Mouse (Mus musculus) kidney, embryonic 16.5 days (tissue): ENCODE measurements around the gene Iars2. TPM values are rescaled to one million over a fixed set of nuclear protein-coding genes. Genes with fewer than 3 reads are reported as not detected.

ENCODE experiments used
- ATAC-seq: fragments of 200-750 bp; cut with Nextera tagmentation; 2 replicates; pipeline ENCODE4 v1.8.0; 2017; ENCODE audit warnings: moderate TSS enrichment; ENCODE audit not compliant: low FRiP score, low TSS enrichment
- H3K27ac ChIP-seq: fragments of 300-500 bp; sonication (generic); 2 replicates; pipeline ENCODE4 v1.5.1; 2014; ENCODE audit warnings: low read length
- H3K27me3 ChIP-seq: fragments of 300-500 bp; sonication (generic); 2 replicates; pipeline ENCODE4 v1.6.1; 2014; ENCODE audit warnings: low read length, control low read depth, mixed read lengths; ENCODE audit not compliant: insufficient read depth
- H3K36me3 ChIP-seq: fragments of 300-500 bp; sonication (generic); 2 replicates; pipeline ENCODE4 v1.6.1; 2014; ENCODE audit warnings: low read length, control low read depth, mixed read lengths; ENCODE audit not compliant: insufficient read depth
- H3K4me1 ChIP-seq: fragments of 300-500 bp; sonication (generic); 2 replicates; pipeline ENCODE4 v1.6.1; 2014; ENCODE audit warnings: low read length, control low read depth, mixed read lengths; ENCODE audit not compliant: insufficient read depth
- H3K4me2 ChIP-seq: fragments of 300-500 bp; sonication (generic); replicated peaks from 2 replicates; pipeline ENCODE4 v1.6.1; 2014; ENCODE audit warnings: low read depth, low read length
- H3K4me3 ChIP-seq: fragments of 300-500 bp; sonication (generic); 2 replicates; pipeline ENCODE4 v1.5.1; 2014; ENCODE audit warnings: mild to moderate bottlenecking, low read length
- H3K9ac ChIP-seq: fragments of 300-500 bp; sonication (generic); replicated peaks from 2 replicates; pipeline ENCODE4 v1.6.1; 2014; ENCODE audit warnings: low read length
- H3K9me3 ChIP-seq: fragments of 300-500 bp; sonication (generic); 2 replicates; pipeline ENCODE4 v1.6.1; 2016; ENCODE audit warnings: low read length, control low read depth
- WGBS: fragments of 180-500 bp; shearing (Covaris S2); extraction: QIAGEN DNeasy Blood & Tissue Kit; methylation state at CpG from one replicate; pipeline ENCODE4 v1.1.7; 2014; 5-methylcytosine and 5-hydroxymethylcytosine counted together
- polyA plus RNA-seq: library from polyadenylated mRNA; unstranded; fragments of >200 nt; fragmentation: Nextera tagmentation; extraction: Ambion mirVana; gene quantifications from 2 replicates; pipeline ENCODE4 v1.2.1, GENCODE M21; 2015

The Iars2 gene
- polyA plus RNA-seq, 1 experiment from 2014 or later: 35.2 TPM

DNA sequence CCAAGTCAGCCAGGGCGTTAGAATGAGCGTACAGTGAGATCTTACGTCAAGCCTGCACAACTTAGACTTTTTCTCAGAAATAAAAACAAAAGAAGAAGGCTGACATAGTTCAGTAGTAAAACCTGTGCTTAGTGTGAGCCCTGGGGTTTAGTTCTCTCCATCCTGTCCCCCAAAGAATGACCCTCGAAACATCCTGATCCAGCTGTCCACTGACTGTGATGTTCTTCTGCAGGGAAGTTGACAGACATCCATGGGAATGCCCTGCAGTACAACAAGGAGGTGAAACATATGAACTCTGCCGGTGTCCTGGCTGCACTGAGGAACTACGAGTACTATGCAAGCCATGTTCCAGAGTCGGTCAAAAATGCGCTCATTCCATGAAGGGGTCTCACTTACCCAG lies 27.1 kb upstream of the Iars2 start:
- no peak for ATAC-seq
- Histone ChIP-seq H3K27ac (no peak overlapping the region), H3K9ac (no peak overlapping the region), H3K4me3 (no peak overlapping the region), H3K36me3 (peaks cover 35% of the 10 kb centered on the region), H3K4me2 (no peak overlapping the region), H3K4me1 (no peaks in the 10 kb centered on the region), H3K9me3 (no peaks in the 10 kb centered on the region), H3K27me3 (no peaks in the 10 kb centered on the region)
- WGBS: 93% methylated on average over 8 of the region's 8 CpGs

GRCm38 (mm10) chr1:185354731-185355130 lies 25.5 kb upstream of the Iars2 start:
- Histone ChIP-seq H3K9ac (no peak overlapping the region), H3K27ac (no peak overlapping the region), H3K9me3 (no peaks in the 10 kb centered on the region), H3K4me3 (no peak overlapping the region), H3K27me3 (no peaks in the 10 kb centered on the region), H3K36me3 (peaks cover 46% of the 10 kb centered on the region), H3K4me2 (no peak overlapping the region), H3K4me1 (no peaks in the 10 kb centered on the region)
- ATAC-seq: no peak
- WGBS: 72% methylated on average over 4 of the region's 4 CpGs

- peaks cover 51% of the 10 kb centered on the region for H3K36me3 ChIP-seq
- no peak overlapping the region for H3K27ac ChIP-seq
- no peaks in the 10 kb centered on the region for H3K9me3 ChIP-seq
- no peaks in the 10 kb centered on the region for H3K4me1 ChIP-seq
- no peak for ATAC-seq
- no peak overlapping the region for H3K9ac ChIP-seq
- H3K27me3 ChIP-seq: no peaks in the 10 kb centered on the region
- no peak overlapping the region for H3K4me2 ChIP-seq
- WGBS: 96% methylated on average over 8 of the region's 8 CpGs
- no peak overlapping the region for H3K4me3 ChIP-seq
Observed at GRCm38 (mm10) chr1:185353351-185353750, 24.2 kb upstream of the Iars2 start.

- no peak for ATAC-seq
- Histone ChIP-seq H3K4me3 (no peak overlapping the region), H3K27ac (no peak overlapping the region), H3K9ac (no peak overlapping the region), H3K4me2 (no peak overlapping the region), H3K9me3 (no peaks in the 10 kb centered on the region), H3K4me1 (no peaks in the 10 kb centered on the region), H3K36me3 (peaks cover 52% of the 10 kb centered on the region), H3K27me3 (no peaks in the 10 kb centered on the region)
- WGBS: 92% methylated on average over 12 of the region's 12 CpGs
Observed at GRCm38 (mm10) chr1:185352151-185352550, 23.0 kb upstream of the Iars2 start.

DNA sequence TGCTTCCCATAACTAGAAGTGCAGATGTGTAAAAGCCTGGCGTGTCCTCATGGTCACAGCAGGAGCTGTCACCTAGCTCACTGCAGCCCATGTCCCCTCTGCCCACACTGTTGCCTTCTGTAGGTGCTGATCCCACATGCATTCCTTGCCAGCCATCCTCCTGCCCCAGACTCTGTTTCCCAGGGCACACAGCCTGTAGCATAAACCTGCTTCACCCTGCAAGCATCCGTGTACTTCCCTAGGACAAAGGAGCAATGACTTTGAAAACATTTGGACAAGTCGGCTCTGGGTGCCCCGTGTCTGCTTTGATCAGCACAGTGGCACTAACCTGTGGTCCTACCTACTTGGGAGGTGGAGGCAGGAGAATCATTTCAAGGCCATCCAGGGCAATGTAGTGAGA lies 21.4 kb upstream of the Iars2 start:
- Histone ChIP-seq H3K4me2 (no peak overlapping the region), H3K9me3 (no peaks in the 10 kb centered on the region), H3K27me3 (no peaks in the 10 kb centered on the region), H3K27ac (no peak overlapping the region), H3K4me1 (no peaks in the 10 kb centered on the region), H3K36me3 (peaks cover 48% of the 10 kb centered on the region), H3K9ac (no peak overlapping the region), H3K4me3 (no peak overlapping the region)
- 93% methylated on average over 4 of the region's 4 CpGs for WGBS
- no peak for ATAC-seq

- no peak overlapping the region for H3K4me3 ChIP-seq
- no peak overlapping the region for H3K4me2 ChIP-seq
- no peak for ATAC-seq
- H3K4me1 ChIP-seq: no peaks in the 10 kb centered on the region
- H3K27ac ChIP-seq: no peak overlapping the region
- 96% methylated on average over 14 of the region's 14 CpGs for WGBS
- peaks cover 57% of the 10 kb centered on the region for H3K36me3 ChIP-seq
- H3K9ac ChIP-seq: no peak overlapping the region
- H3K27me3 ChIP-seq: no peaks in the 10 kb centered on the region
- no peaks in the 10 kb centered on the region for H3K9me3 ChIP-seq
Observed at GRCm38 (mm10) chr1:185349741-185350140, 20.5 kb upstream of the Iars2 start.

DNA sequence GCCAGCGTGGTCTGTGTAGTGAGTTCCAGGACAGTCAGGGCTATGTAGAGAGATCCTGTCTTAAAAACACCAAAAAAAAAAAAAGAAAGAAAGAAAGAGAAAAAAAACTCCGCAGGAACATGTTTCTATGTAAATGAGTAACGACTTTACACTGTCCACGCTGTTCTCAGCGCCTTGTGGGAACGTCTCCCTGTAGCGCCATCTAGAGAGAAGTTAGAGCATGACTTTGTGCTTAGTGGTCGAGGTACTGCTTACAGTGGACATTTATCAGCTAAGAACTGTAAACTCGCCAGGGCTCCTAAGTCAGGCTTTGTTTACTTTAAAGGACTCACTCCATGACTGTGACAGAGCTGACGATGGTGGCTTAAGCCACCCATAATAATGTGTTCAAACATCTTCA lies 17.0 kb upstream of the Iars2 start:
- H3K4me3 ChIP-seq: no peak overlapping the region
- no peaks in the 10 kb centered on the region for H3K4me1 ChIP-seq
- H3K4me2 ChIP-seq: no peak overlapping the region
- 76% methylated on average over 10 of the region's 10 CpGs for WGBS
- ATAC-seq: no peak
- H3K9ac ChIP-seq: no peak overlapping the region
- H3K9me3 ChIP-seq: no peaks in the 10 kb centered on the region
- peaks cover 65% of the 10 kb centered on the region for H3K36me3 ChIP-seq
- no peaks in the 10 kb centered on the region for H3K27me3 ChIP-seq
- no peak overlapping the region for H3K27ac ChIP-seq

- Histone ChIP-seq H3K36me3 (peaks cover 67% of the 10 kb centered on the region), H3K9me3 (no peaks in the 10 kb centered on the region), H3K27me3 (no peaks in the 10 kb centered on the region), H3K27ac (no peak overlapping the region), H3K9ac (no peak overlapping the region), H3K4me1 (no peaks in the 10 kb centered on the region), H3K4me2 (no peak overlapping the region), H3K4me3 (no peak overlapping the region)
- ATAC-seq: no peak
- 85% methylated on average over 8 of the region's 8 CpGs for WGBS
Observed at GRCm38 (mm10) chr1:185343422-185343821, 14.2 kb upstream of the Iars2 start.

GRCm38 (mm10) chr1:185342441-185342840 lies 13.2 kb upstream of the Iars2 start:
- no peaks in the 10 kb centered on the region for H3K9me3 ChIP-seq
- H3K27me3 ChIP-seq: no peaks in the 10 kb centered on the region
- H3K27ac ChIP-seq: no peak overlapping the region
- WGBS: 95% methylated on average over 4 of the region's 4 CpGs
- no peak for ATAC-seq
- H3K4me2 ChIP-seq: no peak overlapping the region
- no peaks in the 10 kb centered on the region for H3K4me1 ChIP-seq
- H3K36me3 ChIP-seq: peaks cover 60% of the 10 kb centered on the region
- no peak overlapping the region for H3K9ac ChIP-seq
- no peak overlapping the region for H3K4me3 ChIP-seq

- Histone ChIP-seq H3K36me3 (peaks cover 23% of the 10 kb centered on the region), H3K4me3 (no peak overlapping the region), H3K4me2 (no peak overlapping the region), H3K9me3 (no peaks in the 10 kb centered on the region), H3K4me1 (peaks cover 21% of the 10 kb centered on the region; the same call in 1 of the 2 replicates), H3K27ac (no peak overlapping the region), H3K27me3 (no peaks in the 10 kb centered on the region), H3K9ac (no peak overlapping the region)
- ATAC-seq: no peak
- WGBS: 57% methylated on average over 3 of the region's 3 CpGs
Observed at GRCm38 (mm10) chr1:185336535-185336934, 7.3 kb upstream of the Iars2 start.
